Mouse (Mus musculus) ovary, adult 10 weeks (tissue): ENCODE results near the gene Mocs3. TPM values are rescaled to one million over a fixed set of nuclear protein-coding genes. Genes with fewer than 3 reads are reported as not detected.

Source experiments
- polyA plus RNA-seq: library from polyadenylated mRNA; stranded (reverse); fragments of 350-450 nt; fragmentation: Illumina TruSeq; extraction: RNeasy Lipid Tissue Mini Kit (QIAGEN cat#74804); gene quantifications from one replicate; pipeline ENCODE4 v1.2.3, GENCODE M21; 2014

The Mocs3 gene
- polyA plus RNA-seq: 2.6 TPM

DNA sequence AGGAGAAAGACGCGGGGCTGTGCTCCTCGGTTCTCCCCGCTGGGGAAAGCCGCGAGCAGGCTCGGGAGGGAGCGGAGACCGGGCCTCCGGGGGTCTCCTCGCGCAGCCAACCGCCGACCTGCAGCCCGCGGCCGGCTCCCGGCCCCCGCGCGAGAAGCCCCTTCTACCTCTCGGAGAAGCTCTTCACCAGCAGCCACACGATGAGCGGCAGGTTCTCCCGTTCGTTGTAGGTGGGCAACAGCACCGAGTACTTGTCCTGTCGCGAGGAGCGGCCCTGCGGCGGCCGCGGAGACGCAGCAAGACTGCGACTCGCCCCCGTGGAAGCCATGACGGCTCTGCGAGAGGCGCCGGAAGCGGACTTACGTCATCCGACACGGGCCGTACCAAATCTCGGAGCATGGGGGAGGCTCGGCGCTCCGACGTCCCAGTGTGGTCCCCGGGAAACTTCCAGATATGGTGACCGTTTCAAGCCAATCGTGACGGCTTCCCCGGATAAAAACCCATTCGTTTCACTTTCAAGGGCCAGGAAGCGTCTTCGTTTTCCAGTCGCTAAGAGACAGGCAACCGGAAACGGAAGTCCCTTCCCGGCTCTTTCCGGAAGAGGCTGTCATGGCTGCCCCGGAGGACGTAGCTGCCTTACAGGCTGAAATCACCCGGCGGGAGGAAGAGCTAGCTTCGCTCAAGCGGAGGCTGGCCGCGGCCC, at the start of gene Mocs3, which contains the start of the genes Gm20716 and Dpm1:
TSS of gene Mocs3 (plus strand) at position 597 of the 703 bp plus-strand sequence.
TSS of gene Gm20716 (minus strand) at position 339 of the 703 bp plus-strand sequence.
TSS of gene Dpm1 (minus strand) at position 566 of the 703 bp plus-strand sequence.

DNA sequence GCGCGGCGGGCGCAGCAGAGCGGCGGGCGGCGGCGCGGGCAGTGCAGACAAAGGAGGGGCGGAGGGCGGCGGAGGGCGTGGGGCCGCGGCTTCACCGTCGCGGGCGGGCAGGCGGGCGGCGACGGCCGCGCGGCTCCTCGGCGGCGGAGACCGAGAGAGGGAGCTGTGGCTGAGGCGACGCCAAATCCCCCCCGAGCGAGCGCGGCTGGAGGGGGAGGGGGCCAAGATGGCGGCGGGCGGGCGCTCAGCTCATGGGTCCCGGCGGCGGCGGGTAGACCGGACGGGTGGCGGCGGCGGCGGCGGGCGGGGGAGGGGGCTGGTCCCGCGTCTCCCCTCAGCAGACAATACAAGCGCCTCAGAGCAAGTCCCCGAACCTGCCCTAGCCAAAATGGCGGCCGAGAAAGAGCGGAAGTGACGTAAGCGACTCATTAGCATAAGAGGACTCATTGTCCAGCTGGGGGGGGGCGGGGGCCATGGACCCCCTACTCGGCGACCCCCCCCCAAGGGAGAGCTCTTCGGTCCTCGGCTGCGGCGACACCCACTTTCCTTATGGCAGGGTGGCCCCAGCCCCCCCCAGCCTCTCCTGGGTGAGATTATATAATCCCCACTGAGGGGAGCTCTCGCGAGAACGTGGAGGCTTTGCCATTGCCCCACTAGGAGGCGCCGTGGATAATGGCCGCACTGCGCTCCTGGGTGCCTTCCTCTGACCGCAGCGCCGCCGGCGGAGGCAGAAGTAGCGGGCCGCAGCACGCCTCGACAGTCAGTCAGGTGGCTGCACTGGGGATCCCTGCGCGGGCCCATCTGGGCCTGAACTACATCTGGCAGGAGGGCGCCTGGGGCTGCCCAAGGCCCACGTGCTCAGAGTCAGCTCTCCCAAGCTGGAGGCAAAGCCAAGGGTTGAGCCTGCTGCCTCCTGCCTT, 23.4 kb upstream of the Mocs3 start, which contains the start of gene Adnp:
TSS of gene Adnp (minus strand) at position 388 of the 920 bp plus-strand sequence.

DNA sequence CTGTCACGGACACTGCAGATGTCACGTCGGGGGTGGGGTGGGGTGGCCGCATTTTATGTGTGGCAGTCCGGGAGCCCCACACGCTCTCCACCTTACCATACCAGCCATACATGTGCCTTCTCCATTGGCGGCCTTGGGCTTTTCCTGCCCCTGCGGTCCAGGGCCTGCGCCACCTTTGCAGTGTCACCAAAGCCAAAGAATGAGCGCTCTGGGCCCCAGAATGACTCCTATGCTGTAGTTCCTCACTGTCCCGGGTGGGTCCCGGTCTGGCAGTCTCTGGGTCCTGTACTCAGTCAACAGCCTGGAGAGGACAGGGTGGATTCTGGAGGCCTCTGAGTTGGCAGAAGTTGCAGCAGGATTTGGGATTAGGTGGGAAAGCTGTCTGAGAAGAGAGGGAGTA, 51.2 kb downstream of the Mocs3 start, which contains the start of gene Kcng1:
TSS of gene Kcng1 (minus strand) at position 155 of the 400 bp plus-strand sequence.

Other genes starting within 250 kb of the Mocs3 start
- not detected for gene Ripor3, start 220.0 kb upstream of the Mocs3 start, polyA plus RNA-seq
- gene Pard6b, start 149.6 kb upstream of the Mocs3 start, polyA plus RNA-seq: 4.5 TPM
- 51.3 TPM for gene Adnp, start 23.5 kb upstream of the Mocs3 start, polyA plus RNA-seq
- 179 TPM for gene Gm20716, start 258 bp upstream of the Mocs3 start, polyA plus RNA-seq
- gene Dpm1, start within 50 bp of the Mocs3 start, polyA plus RNA-seq: 114 TPM
- 1.7 TPM for gene Kcng1, start 51.1 kb downstream of the Mocs3 start, polyA plus RNA-seq